Mouse (Mus musculus) embryonic facial prominence, embryonic 12.5 days (tissue): ENCODE results near the gene Hist1h4b. TPM values are rescaled to one million over a fixed set of nuclear protein-coding genes. Genes with fewer than 3 reads are reported as not detected.
A peak's percentile ranks its signal among the peaks of the same experiment; 100 is the strongest.
"Not testable (repeated sequence)": the region's sequence is repeated elsewhere in the genome, so short reads cannot be mapped to it uniquely, and the experiment has no call there.

ENCODE experiments used
- ATAC-seq: fragments of 200-750 bp; cut with Nextera tagmentation; 2 replicates; pipeline ENCODE4 v1.8.0; 2017; ENCODE audit not compliant: insufficient number of reproducible peaks, insufficient read depth, low FRiP score, low TSS enrichment
- H3K27ac ChIP-seq: fragments of 300-500 bp; sonication (generic); 2 replicates; pipeline ENCODE4 v1.5.1; 2016; ENCODE audit warnings: mild to moderate bottlenecking
- H3K27me3 ChIP-seq: fragments of 300-500 bp; sonication (generic); 2 replicates; pipeline ENCODE4 v1.6.1; 2016; ENCODE audit warnings: mild to moderate bottlenecking, moderate library complexity
- H3K36me3 ChIP-seq: fragments of 300-500 bp; sonication (generic); 2 replicates; pipeline ENCODE4 v1.6.1; 2016; ENCODE audit warnings: mild to moderate bottlenecking
- H3K4me1 ChIP-seq: fragments of 300-500 bp; sonication (generic); 2 replicates; pipeline ENCODE4 v1.6.1; 2016
- H3K4me2 ChIP-seq: fragments of 300-500 bp; sonication (generic); replicated peaks from 2 replicates; pipeline ENCODE4 v1.6.1; 2016; ENCODE audit warnings: mild to moderate bottlenecking, moderate library complexity
- H3K4me3 ChIP-seq: fragments of 300-500 bp; sonication (generic); 2 replicates; pipeline ENCODE4 v1.5.1; 2016; ENCODE audit warnings: mild to moderate bottlenecking
- H3K9ac ChIP-seq: fragments of 300-500 bp; sonication (generic); 2 replicates; pipeline ENCODE4 v1.6.1; 2016; ENCODE audit warnings: mild to moderate bottlenecking, moderate library complexity
- H3K9me3 ChIP-seq: fragments of 300-500 bp; sonication (generic); 2 replicates; pipeline ENCODE4 v1.6.1; 2016; ENCODE audit warnings: mild to moderate bottlenecking, moderate library complexity
- WGBS: fragments of 180-500 bp; shearing (Covaris S2); methylation state at CpG from one replicate; pipeline ENCODE4 v1.1.7; 2016; 5-methylcytosine and 5-hydroxymethylcytosine counted together
- polyA plus RNA-seq: library from polyadenylated mRNA; unstranded; fragments of >200 nt; fragmentation: Nextera tagmentation; extraction: Ambion mirVana; gene quantifications from 2 replicates; pipeline ENCODE4 v1.2.1, GENCODE M21; 2016

Hist1h4b gene
- polyA plus RNA-seq, 1 experiment from 2014 or later: 11.5 TPM

- Histone ChIP-seq H3K9ac (peak overlapping the region; percentile 50), H3K4me3 (peak overlapping the region; percentile 43), H3K4me2 (peak overlapping the region; percentile 86), H3K36me3 (no peaks in the 10 kb centered on the region), H3K27ac (peak overlapping the region; percentile 90), H3K4me1 (peaks cover 14% of the 10 kb centered on the region), H3K27me3 (no peaks in the 10 kb centered on the region), H3K9me3 (no peaks in the 10 kb centered on the region)
- 2% methylated on average over 19 of the region's 27 CpGs for WGBS
- ATAC-seq: no peak
These were observed 3.6 kb downstream of the Hist1h4b start for GRCm38 (mm10) chr13:23760240-23760971.

DNA sequence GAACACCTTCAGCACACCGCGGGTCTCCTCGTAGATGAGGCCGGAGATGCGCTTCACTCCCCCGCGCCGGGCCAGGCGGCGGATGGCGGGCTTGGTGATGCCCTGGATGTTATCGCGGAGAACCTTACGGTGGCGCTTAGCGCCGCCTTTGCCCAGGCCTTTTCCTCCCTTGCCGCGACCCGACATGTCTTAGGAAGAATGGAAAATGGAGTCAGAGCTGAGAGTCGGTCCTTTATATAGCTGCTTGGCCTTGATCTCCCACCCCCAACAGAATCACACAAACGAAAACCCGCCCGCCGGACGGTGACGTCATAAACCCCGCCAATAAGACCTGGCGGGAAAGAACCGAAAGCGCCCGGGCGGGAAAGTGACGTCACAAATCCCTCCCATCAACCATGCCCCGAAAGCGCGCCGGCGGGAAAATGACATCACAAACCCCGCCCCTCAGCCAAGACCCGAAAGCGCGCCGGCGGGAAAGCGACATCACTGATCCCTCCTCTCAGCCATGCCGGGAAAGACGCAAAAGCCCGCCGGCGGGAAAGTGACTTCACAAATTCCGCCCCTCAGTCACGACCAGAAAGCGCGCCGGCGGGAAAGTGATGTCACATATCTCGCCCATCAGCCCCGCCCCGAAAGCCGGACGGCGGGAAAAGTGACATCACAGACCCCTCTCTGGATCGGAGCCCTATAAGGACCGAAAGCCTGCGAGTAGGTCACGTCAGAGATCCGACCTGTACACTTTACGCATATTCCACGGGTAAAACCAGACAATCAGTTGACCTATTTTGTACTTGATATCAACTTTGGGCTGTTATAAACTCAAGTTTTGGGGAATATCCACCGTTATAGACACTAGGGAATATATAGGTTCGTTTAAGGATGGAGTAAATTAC, 4.4 kb downstream of the Hist1h4b start, which contains the start of gene Hist1h4a:
Gene Hist1h4a (minus strand): TSS at position 259 of the 893 bp plus-strand sequence.
- H3K27me3 ChIP-seq: no peaks in the 10 kb centered on the region
- peak within 1 kb of the TSS; percentile 86 for H3K4me2 ChIP-seq
- peaks cover 14% of the 10 kb centered on the region for H3K4me1 ChIP-seq
- peak within 1 kb of the TSS; percentile 98 for H3K27ac ChIP-seq
- peak within 1 kb of the TSS; percentile 56 for H3K9ac ChIP-seq
- no peaks in the 10 kb centered on the region for H3K36me3 ChIP-seq
- peak within 1 kb of the TSS; percentile 43 for H3K4me3 ChIP-seq
- whole genome bisulfite sequencing: under 1% methylated on average over 67 of the region's 72 CpGs
- peak; percentile 68 for ATAC-seq
- no peaks in the 10 kb centered on the region for H3K9me3 ChIP-seq

GRCm38 (mm10) chr13:23761871-23762821, 5.3 kb downstream of the Hist1h4b start, which contains the start of gene Hist1h3a:
Gene Hist1h3a, minus strand, starts transcription at chr13:23762386.
- peaks cover 14% of the 10 kb centered on the region for H3K4me1 ChIP-seq
- ATAC-seq: peak; percentile 80

DNA sequence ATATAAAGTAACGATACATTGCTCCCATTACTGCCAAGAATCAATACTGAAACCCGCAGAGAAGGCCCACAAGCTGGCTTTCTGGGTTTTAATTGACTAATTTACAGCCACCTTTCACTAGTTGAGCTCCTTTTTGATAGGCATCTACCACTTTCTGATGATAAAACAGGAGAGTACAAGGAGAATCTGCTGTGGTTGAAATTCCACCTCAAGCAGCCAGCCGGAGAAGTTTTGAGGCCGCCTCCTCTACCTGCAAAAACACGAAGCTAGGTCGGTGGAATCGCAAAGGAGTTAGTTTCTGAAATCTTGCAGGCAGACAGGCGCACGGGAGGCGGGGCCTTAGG, 6.4 kb downstream of the Hist1h4b start:
- WGBS: under 1% methylated on average over 10 of the region's 10 CpGs
- peak overlapping the region; percentile 98 for H3K27ac ChIP-seq
- H3K4me1 ChIP-seq: peaks cover 14% of the 10 kb centered on the region
- no peaks in the 10 kb centered on the region for H3K36me3 ChIP-seq
- H3K9me3 ChIP-seq: no peaks in the 10 kb centered on the region
- no peaks in the 10 kb centered on the region for H3K27me3 ChIP-seq
- ATAC-seq: no peak
- H3K4me3 ChIP-seq: peak overlapping the region; percentile 59
- H3K4me2 ChIP-seq: peak overlapping the region; percentile 86
- H3K9ac ChIP-seq: peak overlapping the region; percentile 53

More at GRCm38 (mm10) chr13:23761871-23762821, 5.3 kb downstream of the Hist1h4b start, which contains the start of gene Hist1h3a:
- Histone ChIP-seq H3K27ac (peak within 1 kb of the TSS; percentile 98), H3K4me3 (peak within 1 kb of the TSS; percentile 59), H3K9ac (peak within 1 kb of the TSS; percentile 56), H3K4me2 (peak within 1 kb of the TSS; percentile 86)
- WGBS: under 1% methylated on average over 31 of the region's 52 CpGs
- H3K36me3 ChIP-seq, H3K9me3 ChIP-seq, H3K27me3 ChIP-seq: not testable (repeated sequence)

GRCm38 (mm10) chr13:23763586-23764323, 6.9 kb downstream of the Hist1h4b start, which contains the start of gene Hist1h1a:
Gene Hist1h1a, plus strand, starts transcription at chr13:23763666.
- peak within 1 kb of the TSS; percentile 73 for H3K9ac ChIP-seq
- ATAC-seq: peak; percentile 74
- no peaks in the 10 kb centered on the region for H3K9me3 ChIP-seq
- WGBS: 3% methylated on average over 34 of the region's 34 CpGs
- no peaks in the 10 kb centered on the region for H3K27me3 ChIP-seq
- H3K4me1 ChIP-seq: peaks cover 14% of the 10 kb centered on the region
- peak within 1 kb of the TSS; percentile 59 for H3K4me3 ChIP-seq
- H3K36me3 ChIP-seq: no peaks in the 10 kb centered on the region
- H3K27ac ChIP-seq: peak within 1 kb of the TSS; percentile 98
- peak within 1 kb of the TSS; percentile 86 for H3K4me2 ChIP-seq

DNA sequence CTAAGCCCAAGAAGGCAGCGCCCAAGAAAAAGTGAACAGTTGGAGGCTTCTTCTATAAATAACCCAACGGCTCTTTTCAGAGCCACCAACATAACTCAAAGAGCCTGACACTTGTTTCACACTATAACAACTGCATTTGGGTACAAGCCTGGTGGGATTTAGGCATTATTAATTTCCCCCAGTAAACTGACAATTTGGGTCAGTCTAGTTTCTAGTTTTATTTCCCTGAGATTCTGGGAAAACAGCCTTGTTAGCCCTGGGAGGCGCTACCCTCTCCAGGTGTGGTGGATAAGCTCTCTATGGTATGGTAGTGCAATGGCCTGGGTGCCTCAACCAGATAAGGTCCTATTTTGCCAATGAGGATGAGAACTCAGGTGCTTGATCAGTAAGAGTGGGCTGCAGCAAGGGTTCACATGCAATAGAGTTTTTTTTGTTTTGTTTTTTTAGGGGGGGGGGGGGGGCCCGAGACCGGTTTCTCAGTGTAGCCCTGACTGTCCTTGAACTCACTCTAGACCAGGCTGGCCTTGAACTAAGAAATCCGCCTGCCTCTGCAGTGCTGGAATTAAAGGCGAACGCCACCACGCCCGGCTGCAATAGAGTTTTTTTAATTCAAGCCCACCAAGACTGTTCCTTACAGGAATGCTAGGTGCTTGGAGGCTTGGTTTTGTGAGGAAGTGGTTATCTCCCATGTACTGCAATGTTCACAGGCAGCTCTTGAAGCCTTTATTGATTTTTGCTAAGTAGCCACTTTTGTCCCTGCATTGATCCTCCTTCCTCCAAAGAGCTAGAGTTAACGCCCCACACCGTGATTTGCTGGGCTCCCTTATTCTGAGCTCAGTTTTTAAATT, 7.7 kb downstream of the Hist1h4b start:
- WGBS: 33% methylated on average over 12 of the region's 12 CpGs
- H3K4me2 ChIP-seq: peak overlapping the region; percentile 86

DNA sequence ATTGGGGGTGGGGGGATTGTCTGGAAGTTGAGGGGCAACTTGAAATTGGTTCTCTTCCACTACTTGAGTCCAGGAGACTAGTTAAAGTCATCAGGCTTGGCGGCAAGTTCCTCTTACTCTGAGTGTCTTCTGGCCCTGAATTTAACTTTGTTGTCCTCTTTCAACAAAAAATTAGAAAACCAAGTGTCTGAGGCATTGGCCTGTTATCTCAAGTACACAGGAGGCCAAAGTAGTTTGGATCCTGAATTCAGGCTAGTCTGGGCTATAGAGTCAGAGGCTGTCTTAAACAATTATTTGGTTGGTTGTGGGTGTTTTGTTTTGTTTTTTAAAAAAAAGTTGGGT, 8.3 kb downstream of the Hist1h4b start:
- WGBS: 80% methylated on average over 1 of the region's 1 CpGs
- no peaks in the 10 kb centered on the region for H3K36me3 ChIP-seq
- H3K27ac ChIP-seq: no peak overlapping the region
- H3K4me3 ChIP-seq: no peak overlapping the region
- no peaks in the 10 kb centered on the region for H3K9me3 ChIP-seq
- ATAC-seq: no peak
- no peak overlapping the region for H3K9ac ChIP-seq
- H3K4me1 ChIP-seq: peaks cover 10% of the 10 kb centered on the region
- H3K4me2 ChIP-seq: 0 out of 2 replicates have a peak overlapping the region, but pooled peaks have one; percentile 86
- no peaks in the 10 kb centered on the region for H3K27me3 ChIP-seq

More for the DNA sequence above, 7.7 kb downstream of the Hist1h4b start:
- Histone ChIP-seq H3K36me3 (no peaks in the 10 kb centered on the region), H3K9ac (peak overlapping the region; percentile 73), H3K9me3 (no peaks in the 10 kb centered on the region), H3K4me3 (peak overlapping the region; percentile 59), H3K27ac (peak overlapping the region; percentile 98), H3K27me3 (no peaks in the 10 kb centered on the region), H3K4me1 (peaks cover 14% of the 10 kb centered on the region)
- ATAC-seq: no peak

DNA sequence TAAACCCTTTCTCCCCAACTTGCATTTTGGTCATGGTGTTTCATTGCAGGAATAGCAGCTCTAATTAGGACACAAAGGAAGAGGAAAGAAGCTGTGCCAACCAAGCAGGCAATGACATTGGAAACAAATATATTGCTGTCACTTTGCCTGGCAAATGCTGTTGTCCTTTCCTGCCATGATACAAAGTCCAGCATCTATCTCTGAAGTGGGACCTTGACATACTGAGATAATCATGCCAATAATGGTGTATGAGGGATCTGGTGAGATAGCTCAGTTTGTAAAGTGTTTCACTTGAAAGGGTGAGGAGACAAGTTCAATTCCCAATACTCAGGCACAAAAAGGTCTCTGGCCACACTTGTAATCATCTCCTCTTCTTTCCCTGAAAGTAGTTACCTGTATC, 10.0 kb downstream of the Hist1h4b start:
- H3K4me3 ChIP-seq: no peak overlapping the region
- H3K9ac ChIP-seq: no peak overlapping the region
- no peaks in the 10 kb centered on the region for H3K36me3 ChIP-seq
- ATAC-seq: no peak
- no peak overlapping the region for H3K27ac ChIP-seq
- no peaks in the 10 kb centered on the region for H3K27me3 ChIP-seq
- H3K4me2 ChIP-seq: no peak overlapping the region
- no peaks in the 10 kb centered on the region for H3K9me3 ChIP-seq
- peaks cover 7% of the 10 kb centered on the region; the same call in 1 of the 2 replicates for H3K4me1 ChIP-seq

DNA sequence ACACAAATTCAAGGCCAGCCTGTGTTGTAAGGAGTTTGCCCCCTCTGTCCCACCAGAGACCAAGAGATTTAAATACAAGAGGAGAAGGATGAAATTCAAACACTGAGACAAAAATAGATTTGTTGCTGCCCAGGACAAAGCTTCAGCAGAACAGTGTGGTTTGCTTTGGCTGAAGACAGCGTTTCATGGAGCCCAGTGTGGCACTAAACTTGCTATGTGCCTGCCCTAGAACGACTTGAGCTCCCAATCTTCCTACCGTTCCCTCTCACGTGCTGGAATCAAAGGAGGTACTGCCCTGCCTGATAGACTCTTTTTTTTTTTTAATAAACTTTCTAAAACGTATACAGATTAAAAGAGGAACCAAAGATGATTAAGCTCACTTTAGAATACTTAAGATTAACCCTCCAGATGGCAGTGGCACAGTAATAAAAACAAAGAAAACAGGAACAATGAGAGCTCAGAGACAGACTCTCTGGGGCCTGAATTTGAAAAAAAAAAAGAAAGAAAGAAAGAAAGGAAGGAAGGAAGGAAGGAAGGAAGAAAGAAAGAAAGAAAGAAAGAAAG, 12.1 kb downstream of the Hist1h4b start:
- H3K27ac ChIP-seq: no peak overlapping the region
- H3K9ac ChIP-seq: no peak overlapping the region
- no peak for ATAC-seq
- no peaks in the 10 kb centered on the region for H3K9me3 ChIP-seq
- 56% methylated on average over 5 of the region's 5 CpGs for WGBS
- no peak overlapping the region for H3K4me3 ChIP-seq
- no peaks in the 10 kb centered on the region for H3K27me3 ChIP-seq
- H3K4me2 ChIP-seq: no peak overlapping the region
- H3K36me3 ChIP-seq: no peaks in the 10 kb centered on the region
- peaks cover 11% of the 10 kb centered on the region; the same call in 1 of the 2 replicates for H3K4me1 ChIP-seq

DNA sequence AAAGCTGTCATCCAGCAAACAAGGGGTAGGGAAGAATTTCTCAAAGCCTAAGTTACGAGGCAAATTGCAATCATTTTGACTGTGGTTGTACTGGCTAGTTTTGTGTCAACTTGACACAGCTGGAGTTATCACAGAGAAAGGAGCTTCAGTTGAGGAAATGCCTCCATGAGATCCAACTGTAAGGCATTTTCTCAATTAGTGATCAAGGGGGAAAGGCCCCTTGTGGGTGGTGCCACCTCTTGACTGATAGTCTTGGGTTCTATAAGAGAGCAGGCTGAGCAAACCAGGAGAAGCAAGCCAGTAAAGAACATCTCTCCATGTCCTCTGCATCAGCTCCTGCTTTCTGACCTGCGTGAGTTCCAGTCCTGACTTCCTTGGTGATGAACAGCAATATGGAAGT, 12.8 kb downstream of the Hist1h4b start, which contains the start of gene Trim38:
Gene Trim38 (plus strand): TSS at position 301 of the 400 bp plus-strand sequence.
- WGBS: 77% methylated on average over 2 of the region's 2 CpGs
- not testable (repeated sequence) for H3K9me3 ChIP-seq, H3K36me3 ChIP-seq, H3K27me3 ChIP-seq, ATAC-seq, H3K4me1 ChIP-seq, H3K27ac ChIP-seq, H3K4me3 ChIP-seq, H3K9ac ChIP-seq, H3K4me2 ChIP-seq
